Mouse (Mus musculus) liver, embryonic 13.5 days (tissue): ENCODE measurements around the gene Cdc42ep5. TPM values are rescaled to one million over a fixed set of nuclear protein-coding genes. Genes with fewer than 3 reads are reported as not detected.

Experiments
- ATAC-seq: fragments of 200-750 bp; cut with Nextera tagmentation; 2 replicates; pipeline ENCODE4 v1.8.0; 2017; ENCODE audit warnings: low read depth, mild to moderate bottlenecking, moderate number of reproducible peaks, moderate library complexity
- DNase-seq: peaks from one replicate; pipeline ENCODE4 v3.0.0; 2022
- H3K27ac ChIP-seq: fragments of 300-500 bp; sonication (generic); 2 replicates; pipeline ENCODE4 v1.5.1; 2015; ENCODE audit warnings: moderate library complexity, mild to moderate bottlenecking, inconsistent platforms
- H3K27me3 ChIP-seq: fragments of 300-500 bp; sonication (generic); 2 replicates; pipeline ENCODE4 v1.6.1; 2015; ENCODE audit warnings: mild to moderate bottlenecking, inconsistent platforms
- H3K36me3 ChIP-seq: fragments of 300-500 bp; sonication (generic); 2 replicates; pipeline ENCODE4 v1.6.1; 2015; ENCODE audit warnings: mild to moderate bottlenecking, inconsistent platforms
- H3K4me1 ChIP-seq: fragments of 300-500 bp; sonication (generic); replicated peaks from 2 replicates; pipeline ENCODE4 v1.6.1; 2015; ENCODE audit warnings: inconsistent platforms
- H3K4me2 ChIP-seq: fragments of 300-500 bp; sonication (generic); 2 replicates; pipeline ENCODE4 v1.6.1; 2015; ENCODE audit warnings: inconsistent platforms, mild to moderate bottlenecking, moderate library complexity
- H3K4me3 ChIP-seq: fragments of 300-500 bp; sonication (generic); replicated peaks from 2 replicates; pipeline ENCODE4 v1.5.1; 2015; ENCODE audit warnings: mild to moderate bottlenecking, inconsistent platforms
- H3K9ac ChIP-seq: fragments of 300-500 bp; sonication (generic); 2 replicates; pipeline ENCODE4 v1.6.1; 2015; ENCODE audit warnings: mild to moderate bottlenecking, inconsistent platforms
- H3K9me3 ChIP-seq: fragments of 300-500 bp; sonication (generic); replicated peaks from 2 replicates; pipeline ENCODE4 v1.6.1; 2016; ENCODE audit warnings: inconsistent platforms
- WGBS: fragments of 180-500 bp; shearing (Covaris S2); methylation state at CpG from one replicate; pipeline ENCODE4 v1.1.7; 2015; ENCODE audit not compliant: insufficient replicate concordance; 5-methylcytosine and 5-hydroxymethylcytosine counted together
- polyA plus RNA-seq: library from polyadenylated mRNA; unstranded; fragments of >200 nt; fragmentation: Nextera tagmentation; extraction: Ambion mirVana; gene quantifications from 2 replicates; pipeline ENCODE4 v1.2.1, GENCODE M21; 2015

Gene Cdc42ep5
- polyA plus RNA-seq, 1 experiment from 2014 or later, result 8.5 TPM

DNA sequence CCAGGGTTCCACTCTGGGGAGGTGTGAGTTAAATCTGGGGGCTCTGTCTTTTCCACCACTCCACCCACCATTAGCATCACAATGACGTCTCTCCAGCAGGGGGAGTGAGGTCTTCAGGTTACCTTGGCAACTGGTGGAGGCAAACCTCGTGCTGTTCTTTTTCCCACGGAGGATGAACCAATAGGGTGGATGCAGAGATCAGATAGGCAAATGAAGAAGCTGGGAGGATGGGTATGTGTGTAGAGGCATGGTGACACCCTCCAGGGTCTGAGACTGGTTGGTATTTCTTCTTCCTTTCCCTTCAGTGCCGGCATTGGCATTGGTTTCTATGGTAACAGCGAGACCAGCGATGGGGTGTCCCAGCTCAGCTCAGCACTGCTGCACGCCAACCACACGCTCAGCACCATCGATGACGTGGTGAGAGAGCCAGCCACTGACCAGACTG is 40.3 kb downstream of the Cdc42ep5 start:
- Histone ChIP-seq H3K9me3 (no peaks in the 10 kb centered on the region), H3K4me1 (peaks cover 2% of the 10 kb centered on the region), H3K9ac (no peak overlapping the region), H3K27me3 (peaks cover 30% of the 10 kb centered on the region), H3K27ac (no peak overlapping the region), H3K36me3 (no peaks in the 10 kb centered on the region), H3K4me2 (no peak overlapping the region), H3K4me3 (no peak overlapping the region)
- ATAC-seq (peak; percentile 40; the same call in 1 of the 2 replicates), DNase-seq (no peak)
- 7% methylated on average over 10 of the region's 10 CpGs for WGBS

DNA sequence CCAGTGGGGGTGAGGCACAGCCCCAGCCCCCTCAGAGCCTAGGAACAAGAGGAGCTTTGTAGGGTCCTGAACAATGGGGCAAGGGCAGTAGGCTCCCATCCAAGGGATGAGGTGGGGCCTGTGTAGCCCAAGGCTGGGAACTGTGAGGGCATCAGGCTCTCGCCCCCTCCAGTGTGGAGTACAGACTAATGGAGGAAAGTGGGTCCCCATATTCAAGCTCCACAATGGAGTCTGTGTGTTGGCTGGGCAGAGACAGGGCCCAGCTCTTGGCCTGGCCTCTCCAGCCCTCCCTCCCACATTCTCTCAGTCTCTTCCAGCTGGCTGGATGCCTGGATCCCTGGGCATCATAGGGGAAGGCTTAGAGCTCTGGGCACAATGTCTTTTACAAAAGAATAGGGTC is 40.9 kb downstream of the Cdc42ep5 start:
- 46% methylated on average over 1 of the region's 1 CpGs for WGBS

DNA sequence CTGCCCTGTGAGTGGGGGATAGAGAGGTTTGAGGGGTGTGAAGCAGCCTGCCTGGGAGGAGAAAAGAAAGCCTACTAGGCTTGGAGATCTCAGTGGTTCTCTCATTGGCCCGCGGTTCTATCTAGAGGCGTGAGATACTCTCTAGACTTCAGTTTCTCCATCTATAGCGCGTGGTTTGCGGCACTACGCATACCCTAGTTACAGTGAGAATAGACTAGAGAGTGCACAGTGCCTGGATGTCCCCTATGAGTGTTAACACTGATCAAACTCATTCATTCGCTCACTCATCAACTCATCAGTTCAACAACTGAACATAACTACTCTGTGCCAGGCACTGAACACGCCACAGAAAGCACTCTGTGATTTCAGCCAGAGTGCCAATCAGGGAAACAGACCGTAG is 41.9 kb downstream of the Cdc42ep5 start:
- H3K4me2 ChIP-seq, result no peak overlapping the region
- no peak overlapping the region for H3K4me3 ChIP-seq
- DNase-seq, result no peak
- peaks cover 42% of the 10 kb centered on the region for H3K27me3 ChIP-seq
- 69% methylated on average over 10 of the region's 10 CpGs for WGBS
- no peak for ATAC-seq
- H3K36me3 ChIP-seq, result no peaks in the 10 kb centered on the region
- H3K9ac ChIP-seq, result no peak overlapping the region
- peaks cover 3% of the 10 kb centered on the region for H3K4me1 ChIP-seq
- no peaks in the 10 kb centered on the region for H3K9me3 ChIP-seq
- H3K27ac ChIP-seq, result no peak overlapping the region

More for the DNA sequence above, 40.9 kb downstream of the Cdc42ep5 start:
- peaks cover 3% of the 10 kb centered on the region for H3K4me1 ChIP-seq
- DNase-seq (no peak), ATAC-seq (no peak)
- H3K9ac ChIP-seq, result no peak overlapping the region
- H3K4me2 ChIP-seq, result no peak overlapping the region
- no peak overlapping the region for H3K4me3 ChIP-seq
- peaks cover 36% of the 10 kb centered on the region for H3K27me3 ChIP-seq
- H3K27ac ChIP-seq, result no peak overlapping the region
- no peaks in the 10 kb centered on the region for H3K36me3 ChIP-seq
- H3K9me3 ChIP-seq, result no peaks in the 10 kb centered on the region

DNA sequence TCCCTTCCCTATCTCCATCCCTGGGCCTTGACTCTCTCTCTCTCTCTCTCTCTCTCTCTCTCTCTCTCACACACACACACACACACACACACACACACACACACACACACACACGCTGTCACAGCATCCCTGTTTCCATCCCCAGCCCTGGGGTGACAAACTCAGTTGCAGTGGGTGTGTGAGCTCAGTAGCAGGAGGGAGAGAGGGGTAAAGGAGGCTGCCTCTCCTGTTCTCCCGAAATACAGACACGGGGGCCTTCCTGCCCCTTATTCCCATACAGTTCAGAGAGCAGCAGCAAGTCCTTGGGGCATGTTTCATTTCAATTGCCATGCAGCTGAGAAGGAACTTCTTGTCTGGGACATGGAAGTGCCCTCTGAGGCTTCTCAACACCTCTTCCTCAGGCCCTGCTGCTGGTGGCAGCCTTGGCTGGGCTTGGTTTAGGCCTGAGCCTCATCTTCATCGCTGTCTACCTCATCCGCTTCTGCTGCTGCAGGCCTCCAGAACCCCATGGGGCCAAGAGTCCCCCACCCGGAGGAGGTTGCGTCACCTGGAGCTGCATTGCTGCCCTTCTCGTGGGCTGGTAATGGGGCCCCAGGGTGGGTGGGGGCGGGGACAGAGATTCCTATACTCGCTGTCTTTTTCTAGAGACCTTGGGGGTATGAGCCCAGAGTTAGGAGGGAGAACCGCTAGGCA is 42.4 kb downstream of the Cdc42ep5 start:
- Histone ChIP-seq H3K9me3 (no peaks in the 10 kb centered on the region), H3K9ac (no peak overlapping the region), H3K4me3 (no peak overlapping the region), H3K4me1 (peaks cover 3% of the 10 kb centered on the region), H3K4me2 (no peak overlapping the region), H3K27me3 (peaks cover 42% of the 10 kb centered on the region), H3K27ac (no peak overlapping the region), H3K36me3 (no peaks in the 10 kb centered on the region)
- ATAC-seq, result no peak
- no peak for DNase-seq
- 40% methylated on average over 11 of the region's 11 CpGs for WGBS

DNA sequence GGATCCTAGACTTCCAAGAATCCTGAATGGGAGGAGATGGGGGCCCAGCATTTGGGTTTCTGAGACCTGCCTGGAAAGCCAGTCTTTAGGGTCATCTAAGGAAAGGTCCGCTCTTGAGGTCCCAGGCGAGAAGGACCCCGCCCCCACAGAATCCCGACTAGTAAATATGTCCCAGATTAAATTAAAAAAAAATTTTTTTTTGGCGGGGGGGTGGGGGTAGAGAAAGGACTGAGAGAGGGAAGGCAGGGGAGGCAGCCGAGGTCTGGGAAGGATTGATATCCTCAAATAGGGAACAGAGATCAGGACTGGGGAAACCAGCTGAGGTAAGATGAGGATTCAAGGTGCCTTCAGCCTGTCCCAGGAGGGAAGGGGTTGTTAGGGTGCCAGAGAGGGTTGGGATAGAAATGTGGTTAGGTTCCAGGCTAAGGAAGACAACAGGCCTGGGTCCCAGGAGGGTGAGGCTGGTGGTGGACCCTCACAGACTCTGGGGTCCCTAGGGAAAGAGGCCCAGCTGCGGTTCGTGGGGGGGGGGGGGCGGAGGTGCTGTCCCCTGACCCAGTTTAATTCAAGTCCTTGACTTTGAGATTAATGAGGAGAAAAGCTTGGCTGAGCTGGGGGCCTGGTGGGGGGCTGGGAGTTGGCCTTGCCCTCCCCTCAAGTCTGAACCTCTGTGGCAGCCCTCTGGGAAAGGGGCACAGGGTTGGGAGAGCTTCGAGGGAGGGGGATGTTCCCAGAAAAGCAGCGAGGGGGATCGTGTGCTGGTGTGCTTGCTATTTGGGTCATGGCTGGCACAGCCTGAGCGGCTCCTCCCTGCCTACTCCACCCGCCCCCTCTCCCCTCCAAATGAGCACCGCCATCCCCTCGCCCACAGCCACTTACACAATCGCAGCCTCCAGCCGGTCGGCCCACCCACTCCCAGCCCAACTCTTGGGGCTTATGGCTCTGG is 44.4 kb downstream of the Cdc42ep5 start:
- Histone ChIP-seq H3K27ac (no peak overlapping the region), H3K27me3 (peaks cover 46% of the 10 kb centered on the region), H3K36me3 (no peaks in the 10 kb centered on the region), H3K9ac (no peak overlapping the region), H3K4me1 (peaks cover 3% of the 10 kb centered on the region), H3K9me3 (no peaks in the 10 kb centered on the region), H3K4me2 (no peak overlapping the region), H3K4me3 (no peak overlapping the region)
- no peak for ATAC-seq
- 22% methylated on average over 19 of the region's 19 CpGs for WGBS
- no peak for DNase-seq

DNA sequence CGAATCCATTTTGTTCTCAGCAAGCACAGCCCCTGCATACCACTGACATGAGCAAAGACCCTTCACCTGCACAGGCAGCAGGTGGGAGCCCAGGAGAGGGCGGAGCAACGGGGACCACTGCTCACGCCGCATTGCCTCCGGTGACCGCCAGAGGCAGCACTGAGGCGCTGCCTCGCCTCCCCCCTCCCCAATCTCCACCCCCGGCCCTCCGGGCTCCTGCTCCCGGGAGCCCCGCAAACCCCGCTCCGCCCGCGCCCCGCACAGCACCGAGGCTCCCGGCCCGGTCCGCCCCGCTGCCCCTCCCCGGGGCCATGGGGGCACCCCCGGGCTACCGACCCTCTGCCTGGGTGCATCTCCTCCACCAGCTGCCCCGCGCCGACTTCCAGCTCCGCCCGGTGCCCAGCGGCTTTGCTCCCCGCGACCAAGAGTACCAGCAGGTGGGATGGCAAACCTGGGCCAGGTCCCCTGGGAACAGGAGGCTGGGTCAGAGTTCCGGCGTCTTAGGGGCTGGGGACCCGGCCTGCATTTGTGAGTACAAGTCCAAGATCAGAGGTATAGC is 45.2 kb downstream of the Cdc42ep5 start, which contains the start of gene Ttyh1:
TSS of gene Ttyh1 (plus strand) at position 65 of the 559 bp plus-strand sequence.
- Histone ChIP-seq H3K36me3 (no peaks in the 10 kb centered on the region), H3K9me3 (no peaks in the 10 kb centered on the region), H3K4me3 (0 out of 2 replicates have a peak within 1 kb of the TSS, but pooled peaks have one; percentile 14), H3K9ac (no peak within 1 kb of the TSS), H3K27ac (no peak within 1 kb of the TSS), H3K4me2 (peak within 1 kb of the TSS; percentile 33), H3K4me1 (peaks cover 3% of the 10 kb centered on the region), H3K27me3 (peaks cover 46% of the 10 kb centered on the region)
- WGBS, result 4% methylated on average over 35 of the region's 37 CpGs
- ATAC-seq (no peak), DNase-seq (no peak)

DNA sequence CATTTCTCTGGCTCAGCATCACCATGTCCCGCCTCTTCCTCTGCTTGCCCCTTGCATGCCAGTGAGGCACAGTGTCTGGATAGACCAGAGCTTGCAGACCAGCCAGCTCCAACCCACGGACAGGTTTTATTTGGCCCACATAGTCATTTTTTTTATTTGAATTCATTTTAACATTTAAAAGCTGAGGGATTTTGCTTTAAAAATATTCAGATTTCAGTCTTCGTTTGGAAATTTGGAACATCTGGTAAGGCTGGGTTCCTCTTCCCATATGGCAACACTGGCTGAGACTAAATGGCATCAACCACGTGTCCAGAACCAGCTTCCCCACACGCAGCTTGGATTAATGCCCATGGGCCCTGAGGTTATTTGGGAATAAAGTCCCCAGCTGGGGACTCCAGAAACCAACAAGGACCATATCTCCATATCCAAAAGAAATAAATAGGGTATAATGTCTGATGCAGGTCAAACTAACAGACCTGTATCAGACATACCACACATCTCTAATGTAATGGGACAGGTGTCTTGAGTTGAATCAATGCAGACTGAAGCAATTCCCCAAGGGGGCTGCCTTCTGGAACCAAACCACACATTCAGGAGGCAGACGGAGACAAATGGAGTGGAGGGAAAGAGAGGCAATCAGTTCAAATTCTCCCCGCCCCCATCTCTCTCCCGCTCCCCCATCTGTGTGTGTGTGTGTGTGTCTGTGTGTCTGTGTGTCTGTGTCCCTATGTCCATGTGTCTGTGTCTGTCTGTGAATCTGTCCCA is 47.4 kb downstream of the Cdc42ep5 start:
- 54% methylated on average over 8 of the region's 8 CpGs for WGBS
- H3K4me1 ChIP-seq, result peaks cover 3% of the 10 kb centered on the region
- no peak for ATAC-seq

DNA sequence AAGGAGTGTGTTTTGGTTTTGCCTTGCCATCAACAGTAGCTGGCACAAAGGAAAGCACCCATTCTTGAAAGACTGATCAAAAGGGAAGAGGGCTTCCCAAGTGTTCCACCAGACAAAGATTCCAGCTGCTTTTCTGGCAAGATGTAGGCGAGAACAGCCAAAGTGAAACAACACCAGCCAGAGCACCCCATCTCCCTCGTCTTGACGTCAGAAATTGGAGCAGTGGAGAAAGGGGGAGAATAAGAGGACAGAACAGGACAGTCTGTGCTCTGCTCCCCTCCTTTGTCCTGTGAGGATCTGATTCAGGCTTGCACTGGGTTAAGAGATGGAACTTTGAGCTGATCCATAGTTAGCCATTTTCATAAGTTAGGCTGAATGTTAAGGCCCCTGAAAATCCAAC is 52.9 kb downstream of the Cdc42ep5 start:
- 36% methylated on average over 3 of the region's 3 CpGs for WGBS

More for the DNA sequence above, 47.4 kb downstream of the Cdc42ep5 start:
- H3K9me3 ChIP-seq, result no peaks in the 10 kb centered on the region
- no peak for DNase-seq
- peaks cover 42% of the 10 kb centered on the region for H3K27me3 ChIP-seq
- H3K4me3 ChIP-seq, result no peak overlapping the region
- no peak overlapping the region for H3K4me2 ChIP-seq
- no peaks in the 10 kb centered on the region for H3K36me3 ChIP-seq
- no peak overlapping the region for H3K27ac ChIP-seq
- H3K9ac ChIP-seq, result no peak overlapping the region

DNA sequence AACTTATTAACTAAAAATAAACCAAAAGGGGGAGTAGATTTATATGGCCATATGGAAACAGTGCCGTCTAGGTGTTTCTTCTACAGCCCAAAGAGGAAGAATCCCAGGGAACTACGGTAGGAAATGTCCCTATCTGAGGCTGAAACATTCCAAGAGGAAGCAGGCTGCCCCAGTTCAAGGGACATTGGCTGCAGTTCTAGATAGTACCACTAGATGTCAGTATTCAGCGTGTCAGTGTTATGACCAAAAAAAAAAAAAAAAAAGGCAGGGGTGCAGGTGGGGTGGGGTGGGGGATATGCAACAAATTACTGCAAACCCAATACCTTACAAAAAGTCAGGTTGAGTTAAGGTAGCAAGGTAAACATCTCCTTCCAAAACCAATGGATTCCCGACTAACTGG is 61.2 kb downstream of the Cdc42ep5 start:
- ATAC-seq (no peak), DNase-seq (no peak)
- Histone ChIP-seq H3K27me3 (no peaks in the 10 kb centered on the region), H3K9me3 (no peaks in the 10 kb centered on the region), H3K4me2 (no peak overlapping the region), H3K9ac (no peak overlapping the region), H3K36me3 (no peaks in the 10 kb centered on the region), H3K4me3 (no peak overlapping the region), H3K27ac (no peak overlapping the region), H3K4me1 (no peaks in the 10 kb centered on the region)
- WGBS, result 12% methylated on average over 4 of the region's 4 CpGs

More for the DNA sequence above, 52.9 kb downstream of the Cdc42ep5 start:
- Histone ChIP-seq H3K4me1 (no peaks in the 10 kb centered on the region), H3K9me3 (no peaks in the 10 kb centered on the region), H3K36me3 (no peaks in the 10 kb centered on the region), H3K9ac (no peak overlapping the region), H3K27ac (no peak overlapping the region), H3K4me2 (no peak overlapping the region), H3K4me3 (no peak overlapping the region), H3K27me3 (peaks cover 3% of the 10 kb centered on the region; the same call in 1 of the 2 replicates)
- DNase-seq (no peak), ATAC-seq (no peak)
